Mouse (Mus musculus): ENCODE measurements around the gene Tap1. TPM values are rescaled to one million over a fixed set of nuclear protein-coding genes. Genes with fewer than 3 reads are reported as not detected.
A peak's percentile ranks its signal among the peaks of the same experiment; 100 is the strongest.

Tap1 gene
- total RNA-seq, 4 experiments from 2014 or later, result 2.5 to 10.6 (median 5.8) TPM

GRCm38 (mm10) chr17:34179019-34179418 is 8.3 kb upstream of the Tap1 start:
- no peak for DNase-seq (ENCODE audit: low spot score in 2 of 2)

- DNase-seq (ENCODE audit: low spot score in 2 of 2), result no peak
Measured at GRCm38 (mm10) chr17:34179913-34180859, 7.2 kb upstream of the Tap1 start.

- no peak for DNase-seq (ENCODE audit: low spot score in 2 of 2)
Measured at GRCm38 (mm10) chr17:34183564-34184219, 3.7 kb upstream of the Tap1 start.

- DNase-seq (ENCODE audit: low spot score in 2 of 2), result no peak
Measured at GRCm38 (mm10) chr17:34185526-34185925, 1.8 kb upstream of the Tap1 start.

- DNase-seq (ENCODE audit: low spot score in 2 of 2), result no peak
Measured at GRCm38 (mm10) chr17:34186885-34187260, 480 bp upstream of the Tap1 start.

GRCm38 (mm10) chr17:34188010-34188409 is 657 bp downstream of the Tap1 start:
- no peak for DNase-seq (ENCODE audit: low spot score in 2 of 2)

- no peak for DNase-seq (ENCODE audit: low spot score in 2 of 2)
Measured at GRCm38 (mm10) chr17:34188986-34189385, 1.6 kb downstream of the Tap1 start.

- no peak for DNase-seq (ENCODE audit: low spot score in 2 of 2)
Measured at GRCm38 (mm10) chr17:34192852-34193251, 5.5 kb downstream of the Tap1 start.

- no peak for DNase-seq (ENCODE audit: low spot score in 2 of 2)
Measured at GRCm38 (mm10) chr17:34193468-34193867, 6.1 kb downstream of the Tap1 start.

- no peak for DNase-seq (ENCODE audit: low spot score in 2 of 2)
Measured at GRCm38 (mm10) chr17:34194723-34195122, 7.4 kb downstream of the Tap1 start.

- DNase-seq (ENCODE audit: low spot score in 2 of 2), result no peak
Measured at GRCm38 (mm10) chr17:34196491-34196890, 9.1 kb downstream of the Tap1 start.

GRCm38 (mm10) chr17:34196941-34197894 is 9.9 kb downstream of the Tap1 start, which contains the start of gene Psmb8:
Gene Psmb8 (plus strand): TSS chr17:34197721.
- peak; percentile 82 to 83 for DNase-seq (ENCODE audit: low spot score in 2 of 2)

- DNase-seq (ENCODE audit: low spot score in 2 of 2), result no peak
Measured at GRCm38 (mm10) chr17:34197904-34198520, 10.7 kb downstream of the Tap1 start.

GRCm38 (mm10) chr17:34198521-34198912 is 11.2 kb downstream of the Tap1 start:
- no peak for DNase-seq (ENCODE audit: low spot score in 2 of 2)

GRCm38 (mm10) chr17:34199050-34199619 is 11.8 kb downstream of the Tap1 start:
- DNase-seq (ENCODE audit: low spot score in 2 of 2), result no peak

- no peak for DNase-seq (ENCODE audit: low spot score in 2 of 2)
Measured at GRCm38 (mm10) chr17:34200047-34200446, 12.7 kb downstream of the Tap1 start.

GRCm38 (mm10) chr17:34200772-34201505 is 13.6 kb downstream of the Tap1 start:
- DNase-seq (ENCODE audit: low spot score in 2 of 2), result no peak

GRCm38 (mm10) chr17:34201506-34202055 is 14.2 kb downstream of the Tap1 start:
- DNase-seq (ENCODE audit: low spot score in 2 of 2), result no peak

- DNase-seq (ENCODE audit: low spot score in 2 of 2), result no peak
Measured at GRCm38 (mm10) chr17:34202760-34203442, 15.5 kb downstream of the Tap1 start.

Data from layer of hippocampus, adult 8-10 months (tissue).